Mouse (Mus musculus) B cell, adult 62 days (primary cell): Measurements from ENCODE around the gene Sis. TPM values are rescaled to one million over a fixed set of nuclear protein-coding genes. Genes with fewer than 3 reads are reported as not detected.

Experiments used
- total RNA-seq: library from RNA; stranded (reverse); gene quantifications from 4 replicates; pipeline ENCODE4 v1.2.4, GENCODE M21; 2023

The Sis gene
- not detected in 4 replicates for total RNA-seq

GRCm38 (mm10) chr3:72967675-72968074 lies at the start of gene Sis:
Sis (minus strand) TSS chr3:72967863.

Other genes with a start within 250 kb of the Sis start
- gene Slitrk3, start 89.9 kb upstream of the Sis start, total RNA-seq, result not detected in 4 replicates